Mouse (Mus musculus): ENCODE measurements around the gene Tspan4. TPM values are rescaled to one million over a fixed set of nuclear protein-coding genes. Genes with fewer than 3 reads are reported as not detected.
"Not testable (repeated sequence)": the region's sequence is repeated elsewhere in the genome, so short reads cannot be mapped to it uniquely, and the experiment has no call there.

Tspan4 gene
- total RNA-seq, 2 experiments from 2014 or later = 27.3 to 44.1 TPM

DNA sequence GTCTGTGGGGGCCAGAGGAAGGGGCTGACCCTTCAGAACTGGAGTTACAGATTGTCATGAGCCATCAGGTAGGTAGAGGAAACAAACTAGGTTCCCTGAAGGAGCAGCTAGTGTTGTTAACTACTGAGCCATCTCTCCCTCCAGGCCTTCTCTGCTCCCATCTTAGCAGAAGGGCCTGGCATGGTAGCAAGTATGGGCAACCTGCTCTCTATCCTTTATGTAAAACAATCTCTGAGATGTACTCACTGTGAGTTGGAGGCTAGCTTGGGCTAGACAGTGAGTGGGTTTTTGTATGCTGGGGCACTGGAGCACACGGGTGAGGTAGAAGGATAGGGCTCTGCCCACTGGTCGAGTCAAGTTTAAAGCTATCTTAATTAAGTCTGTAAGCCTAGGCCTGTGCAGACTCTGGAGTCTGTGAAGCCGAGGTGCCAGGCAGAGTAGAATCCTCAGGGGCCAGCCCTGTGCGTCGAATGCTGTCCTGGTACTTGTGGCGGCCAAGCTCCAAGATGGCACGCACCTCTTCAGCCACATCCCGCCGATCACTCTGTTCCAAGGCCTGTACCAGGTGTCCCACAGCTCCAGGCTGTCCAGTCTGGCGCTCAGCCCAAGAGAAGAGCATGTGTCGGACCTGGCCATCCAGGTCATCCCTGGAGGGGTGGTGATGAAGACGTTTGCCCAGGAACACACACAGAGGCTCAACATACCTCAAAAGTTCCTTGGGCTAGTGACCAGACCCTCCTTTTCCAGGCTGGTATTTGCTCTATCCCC, 36.7 kb upstream of the Tspan4 start:
- intact Hi-C loops (cut with DNase I) = no loop called here
- no peak for DNase-seq

DNA sequence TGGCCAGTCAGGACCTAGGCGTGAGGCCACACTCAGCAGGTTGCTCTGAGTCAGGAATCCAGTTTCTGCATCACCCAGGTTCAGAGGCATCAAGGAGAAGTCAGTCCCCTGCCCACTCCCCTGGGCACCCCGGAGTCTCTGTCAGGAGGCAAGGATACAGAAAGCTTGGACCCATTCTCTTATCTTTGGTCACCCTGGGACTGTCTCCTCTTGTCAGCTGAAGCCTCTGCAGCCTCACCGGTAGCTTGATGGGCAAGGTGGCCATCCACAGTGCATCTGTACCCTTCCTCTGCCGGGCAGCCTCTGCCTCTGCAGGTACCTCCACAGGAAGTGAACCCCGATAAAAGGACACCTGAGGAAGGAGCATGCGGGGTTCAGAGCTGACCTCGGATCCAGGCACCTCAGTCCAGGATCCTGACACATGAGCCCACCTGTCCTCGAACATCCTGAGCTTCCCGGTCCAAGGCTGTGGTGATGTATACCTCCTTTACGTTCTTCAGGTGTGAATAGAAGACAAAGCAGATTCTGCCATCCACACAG, 35.8 kb upstream of the Tspan4 start:
- no peak for DNase-seq
- intact Hi-C loops (cut with DNase I) = no loop called here

DNA sequence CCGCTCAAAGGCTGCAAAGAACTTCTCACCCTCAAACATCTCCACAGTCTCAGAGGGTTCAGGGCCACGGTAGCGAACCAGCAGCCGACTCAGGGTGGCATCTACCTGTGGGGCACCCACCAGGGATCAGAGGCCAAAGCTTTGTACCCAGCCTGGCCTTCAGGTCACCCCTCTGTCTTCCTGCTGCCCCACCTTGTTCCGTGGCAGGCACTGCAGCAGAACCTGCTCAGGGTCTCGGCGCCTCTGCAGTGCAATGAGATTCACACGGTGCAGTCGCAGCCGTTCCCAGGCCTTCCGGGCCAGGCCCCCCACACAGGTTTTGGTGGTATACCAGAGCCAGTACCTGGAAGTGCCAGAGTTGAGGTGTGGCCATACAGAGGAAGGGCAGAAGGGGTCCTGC, 35.2 kb upstream of the Tspan4 start:
- no peak for DNase-seq

DNA sequence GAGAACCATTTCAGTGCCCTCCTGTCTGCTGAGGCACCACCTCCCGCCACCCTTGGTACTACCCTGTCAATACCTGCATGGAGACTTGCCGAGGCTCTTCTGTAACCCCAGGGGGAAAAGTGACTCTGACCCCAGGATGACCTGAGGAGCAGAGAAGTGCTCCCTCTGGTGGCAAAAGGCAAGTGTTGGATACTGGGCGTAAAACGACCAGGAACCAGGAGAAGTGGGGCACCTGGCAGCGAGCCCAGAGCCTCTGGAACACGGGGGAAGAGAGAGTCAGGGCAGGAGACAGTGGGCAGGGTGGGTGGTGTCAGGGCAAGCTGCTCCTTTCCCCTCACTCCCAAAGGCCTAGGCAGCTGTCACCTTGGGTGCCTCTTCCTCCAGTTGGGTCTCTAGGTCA, 34.4 kb upstream of the Tspan4 start:
- DNase-seq = peak; percentile 50 to 60
- intact Hi-C loops (cut with DNase I) = no loop called here

More for the DNA sequence above, 35.2 kb upstream of the Tspan4 start:
- intact Hi-C loops (cut with DNase I) = no loop called here

DNA sequence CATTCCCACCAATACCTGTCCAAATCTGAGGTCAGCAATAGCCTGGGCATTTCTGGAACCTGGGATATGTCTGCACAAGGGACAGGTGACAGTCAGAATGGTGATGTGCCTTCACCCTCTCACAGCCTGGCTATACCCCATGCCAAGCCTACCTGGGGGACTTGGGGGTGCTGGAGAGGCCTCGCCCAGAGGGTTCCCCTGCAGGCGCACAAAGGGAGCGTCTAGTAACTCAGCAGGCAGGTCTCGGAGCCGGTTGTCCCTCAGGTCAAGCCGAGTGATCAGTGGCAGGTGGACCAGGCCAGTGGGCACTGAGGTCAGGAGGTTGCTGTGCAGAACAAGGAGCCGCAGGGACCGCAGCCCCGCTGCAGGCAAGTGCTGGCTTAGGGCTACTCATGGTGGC, 33.6 kb upstream of the Tspan4 start:
- no peak for DNase-seq
- intact Hi-C loops (cut with DNase I) = no loop called here

DNA sequence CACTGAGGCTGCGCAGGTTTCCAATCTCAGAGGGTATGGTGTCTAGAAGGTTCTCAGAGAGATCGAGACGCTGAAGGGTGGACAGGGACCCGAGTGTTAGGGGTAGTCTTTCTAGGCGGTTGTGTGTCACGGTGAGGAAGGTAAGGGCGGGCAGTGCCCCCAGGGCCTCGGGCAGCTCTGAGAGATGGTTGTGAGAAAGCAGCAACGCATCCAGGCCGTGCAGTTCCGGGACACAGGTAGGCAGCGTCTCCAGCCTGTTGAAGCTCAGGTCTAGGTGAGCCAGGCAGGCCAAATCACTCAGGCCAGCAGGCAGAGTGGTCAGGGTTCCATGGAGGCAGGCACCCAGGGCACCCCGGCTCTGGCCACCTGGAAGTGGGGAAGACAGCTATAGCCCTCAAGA, 32.8 kb upstream of the Tspan4 start:
- intact Hi-C loops (cut with DNase I) = no loop called here
- DNase-seq = no peak

DNA sequence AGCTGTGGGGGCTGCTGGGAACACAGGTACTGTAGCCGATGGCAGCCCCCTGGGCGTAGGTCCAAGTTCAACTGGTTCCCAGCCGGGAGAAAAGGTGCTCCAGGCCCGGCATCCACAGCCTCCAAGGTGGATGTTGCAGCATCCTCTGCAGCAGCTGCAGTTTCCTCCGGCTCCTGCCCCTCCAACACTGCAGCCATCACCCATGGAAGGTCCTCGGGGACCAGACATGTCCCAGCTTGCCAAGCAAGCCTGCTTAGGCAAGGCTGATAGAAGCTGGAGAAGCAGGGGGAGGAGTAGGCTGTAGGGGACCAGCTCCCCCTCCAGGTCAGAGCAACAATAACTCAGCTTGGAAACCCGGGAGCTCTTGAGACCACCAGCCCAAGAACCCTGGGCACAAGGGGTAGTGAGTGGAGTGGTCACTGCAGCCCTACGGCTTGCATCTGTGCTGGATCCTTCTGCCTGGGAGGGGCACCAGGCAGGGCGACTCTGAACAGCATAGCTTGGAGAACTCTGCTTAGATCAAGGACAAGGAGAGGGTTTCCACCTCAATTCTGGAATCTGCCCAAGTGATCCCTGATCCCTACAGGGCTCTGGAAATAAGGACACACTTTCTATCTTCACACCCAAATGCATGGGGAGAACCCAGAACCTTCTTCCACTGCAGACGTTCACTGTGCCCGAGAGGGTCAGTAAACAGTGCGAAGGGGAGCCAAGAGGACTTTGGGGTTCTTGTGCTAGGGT, 31.8 kb upstream of the Tspan4 start:
- intact Hi-C loops (cut with DNase I) = no loop called here
- DNase-seq = no peak

DNA sequence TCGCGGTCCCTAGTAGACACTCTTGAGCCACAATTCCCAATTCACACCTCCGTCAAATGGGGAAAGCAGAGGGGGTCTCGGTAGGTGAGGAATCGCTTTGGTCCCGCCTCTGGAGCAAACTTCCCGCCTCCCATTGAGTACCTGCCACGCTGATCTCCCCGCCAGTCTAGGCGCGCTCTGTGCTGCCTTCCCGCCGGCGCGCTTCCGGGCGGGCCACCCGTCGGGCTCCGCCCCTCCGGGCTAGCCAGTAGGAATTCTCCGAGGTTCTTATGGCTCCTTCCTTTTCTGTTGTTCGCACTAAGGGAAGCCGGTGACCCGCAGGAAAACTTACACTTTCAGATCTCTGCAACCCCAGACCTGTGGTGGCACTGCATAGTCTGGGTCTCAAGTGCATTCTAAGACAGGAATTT, 31.2 kb upstream of the Tspan4 start, which contains the start of gene Pidd1:
Gene Pidd1, minus strand, starts transcription at position 198 of the 410 bp plus-strand sequence.
- peak; percentile 67 for DNase-seq
- intact Hi-C loops (cut with DNase I) = no loop called here

DNA sequence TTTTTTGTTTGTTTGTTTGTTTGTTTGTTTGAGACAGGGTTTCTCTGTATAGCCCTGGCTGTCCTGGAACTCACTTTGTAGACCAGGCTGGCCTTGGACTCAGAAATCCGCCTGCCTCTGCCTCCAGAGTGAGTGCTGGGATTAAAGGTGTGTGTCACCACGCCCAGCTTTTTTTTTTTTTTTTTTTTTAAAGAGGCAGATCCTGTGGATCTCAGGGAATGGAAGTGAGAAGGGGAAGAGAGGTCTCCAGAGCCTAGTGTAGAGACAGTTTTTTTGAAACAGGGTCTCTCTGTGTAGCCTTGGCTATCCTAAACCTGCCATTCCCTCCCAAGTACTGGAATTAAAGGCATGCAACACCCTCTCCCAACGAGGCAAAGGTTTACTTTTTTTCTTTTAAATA, 28.7 kb upstream of the Tspan4 start:
- DNase-seq; intact Hi-C loops (cut with DNase I): not testable (repeated sequence)

DNA sequence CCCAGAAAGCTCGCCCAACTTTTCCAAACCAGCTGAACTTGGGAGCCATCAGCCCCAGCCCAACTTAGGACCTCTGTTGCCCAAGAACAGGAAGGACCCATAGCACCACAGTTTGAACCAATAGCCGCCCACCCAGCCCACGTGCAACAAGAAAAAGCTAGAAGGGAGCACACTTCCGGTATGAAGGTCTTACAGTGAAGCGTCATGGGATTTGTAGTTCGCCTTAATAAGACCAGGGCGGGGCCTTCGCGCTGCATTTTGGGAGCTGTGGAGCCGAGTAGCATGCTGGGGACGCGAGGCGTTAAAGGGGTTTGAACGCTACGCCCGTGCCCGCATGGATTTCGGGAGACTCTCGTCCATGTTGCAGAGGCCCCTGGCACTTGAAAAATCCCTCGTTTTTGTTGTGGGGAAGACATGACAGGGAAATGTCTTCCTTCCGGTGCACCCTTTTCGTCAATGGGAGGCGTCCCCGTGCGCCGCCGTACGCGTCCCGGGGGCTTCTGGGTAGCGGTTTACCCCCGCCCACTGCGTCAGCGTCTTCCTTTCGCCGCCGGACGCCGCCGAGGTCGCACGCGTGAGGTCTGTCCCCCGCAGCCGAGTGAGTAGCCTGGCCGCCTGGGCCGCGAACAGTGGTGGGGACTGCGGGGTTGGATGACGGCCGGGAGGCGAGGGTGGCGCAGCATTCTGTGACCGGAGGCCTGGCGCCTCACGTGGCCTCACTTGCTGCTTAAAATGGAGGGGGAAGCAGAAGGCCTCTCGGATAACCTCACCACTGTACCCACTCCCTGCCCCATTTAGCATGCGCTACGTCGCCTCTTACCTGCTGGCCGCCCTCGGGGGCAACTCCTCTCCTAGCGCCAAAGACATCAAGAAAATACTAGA, 27.7 kb upstream of the Tspan4 start, which contains the start of gene Rplp2:
Gene Rplp2, plus strand, starts transcription at position 261 of the 882 bp plus-strand sequence.
- DNase-seq = peak; percentile 92 to 97
- intact Hi-C loops (cut with DNase I) = no loop called here

DNA sequence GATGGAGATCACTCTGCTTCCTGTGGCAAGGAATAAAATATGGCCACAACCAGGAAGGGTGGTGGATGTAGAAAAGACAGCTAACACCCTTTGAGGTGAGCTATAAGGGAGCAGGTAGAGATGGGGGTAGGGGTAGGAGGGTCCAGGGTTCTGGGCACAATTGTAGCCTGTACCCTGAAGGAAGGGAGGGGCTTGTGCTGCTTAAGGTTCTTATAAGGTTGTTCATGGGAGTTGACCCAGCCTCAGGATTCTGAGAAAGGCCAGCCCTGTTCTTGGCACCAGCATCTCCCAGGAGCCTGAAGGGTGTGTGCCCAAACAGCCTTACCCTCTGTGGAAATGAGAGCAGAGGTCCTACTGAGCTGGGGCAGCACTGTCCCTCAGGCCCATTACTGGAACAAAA, 23.1 kb upstream of the Tspan4 start:
- DNase-seq = no peak
- intact Hi-C loops (cut with DNase I) = no loop called here

DNA sequence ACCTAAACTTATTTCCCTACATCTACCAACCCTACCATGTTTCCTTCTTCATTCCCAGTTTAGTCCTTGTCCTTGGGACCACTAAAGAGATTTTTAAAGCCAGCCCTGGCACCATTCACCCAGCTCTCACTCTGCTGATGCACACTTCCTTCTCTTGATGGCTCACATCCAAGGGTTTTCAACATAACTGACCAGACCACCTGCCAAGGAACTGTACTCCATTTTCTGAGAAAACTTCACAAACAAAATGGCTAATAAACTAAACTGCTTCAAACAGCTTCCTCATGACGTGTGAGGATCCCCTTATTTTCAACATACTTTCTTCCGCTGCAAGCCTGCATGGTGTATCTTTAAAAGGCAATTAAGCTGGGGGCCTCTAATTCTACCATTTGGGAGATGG, 21.4 kb upstream of the Tspan4 start:
- intact Hi-C loops (cut with DNase I) = no loop called here
- DNase-seq = no peak

DNA sequence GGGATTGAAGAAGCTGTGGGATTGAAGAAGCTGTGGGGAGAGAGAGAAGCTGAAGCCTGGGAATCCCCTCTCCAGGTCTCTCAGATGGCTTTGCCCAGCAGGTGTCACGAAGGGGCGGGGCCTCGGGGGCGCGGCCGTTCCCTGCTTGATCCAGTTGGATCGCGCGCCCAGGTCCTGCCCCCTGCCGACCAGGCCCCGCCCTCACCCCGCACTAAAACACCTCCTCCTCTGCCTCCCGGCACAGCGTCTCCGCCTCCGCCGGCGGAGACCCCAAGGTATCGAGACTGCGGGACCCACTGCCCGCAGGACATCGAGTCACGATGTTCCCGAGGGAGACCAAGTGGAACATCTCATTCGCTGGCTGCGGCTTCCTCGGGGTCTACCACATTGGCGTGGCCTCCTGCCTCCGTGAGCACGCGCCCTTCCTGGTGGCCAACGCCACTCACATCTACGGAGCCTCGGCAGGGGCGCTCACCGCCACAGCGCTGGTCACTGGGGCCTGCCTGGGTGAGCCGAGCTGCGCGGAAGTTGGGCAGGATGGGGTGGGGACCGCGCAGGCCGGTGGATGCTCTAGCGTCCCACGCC, 20.0 kb upstream of the Tspan4 start, which contains the start of gene Pnpla2:
Gene Pnpla2, plus strand, starts transcription at position 232 of the 585 bp plus-strand sequence.
- peak; percentile 94 for DNase-seq
- intact Hi-C loops (cut with DNase I) = loop anchor here (1.0 to 5.0 kb wide), 2 partner anchors 12 to 43 kb away; partner anchors contain the start of genes Cd151 and Gatd1

DNA sequence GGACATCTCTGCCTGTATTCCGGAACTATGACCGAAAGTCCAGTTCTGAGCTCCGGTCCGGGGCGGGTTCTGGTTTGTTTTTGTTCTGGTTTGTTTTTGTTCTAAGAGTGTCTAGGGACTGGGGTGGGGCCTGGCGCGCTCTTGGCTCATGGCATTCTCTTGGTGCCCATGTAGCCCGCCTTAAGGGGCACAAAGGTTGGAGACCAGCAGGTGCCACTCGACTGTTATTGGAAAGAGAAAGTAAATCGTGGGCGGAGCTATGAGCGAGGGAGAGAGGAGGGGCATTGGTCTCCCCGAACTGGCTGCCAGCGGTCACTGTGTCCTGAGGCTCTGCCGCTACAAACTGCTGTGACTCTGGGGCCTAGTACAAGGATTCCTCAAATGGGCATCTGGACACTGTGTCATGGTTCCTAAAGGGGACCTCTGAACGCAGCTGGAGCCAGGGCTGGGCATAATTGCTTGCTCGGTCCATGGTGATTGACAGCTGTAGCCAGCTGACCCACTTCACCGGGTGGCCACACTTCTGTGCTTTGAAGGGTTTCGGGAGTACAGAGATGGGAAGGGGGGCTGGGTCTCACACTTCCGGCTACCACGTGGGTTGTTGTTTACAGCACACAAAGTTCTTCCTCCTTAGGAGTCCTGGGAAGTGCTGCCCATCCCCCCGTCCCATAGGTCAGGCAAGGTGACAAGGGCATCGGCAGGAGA, 19.3 kb upstream of the Tspan4 start:
- intact Hi-C loops (cut with DNase I) = loop anchor here (1.0 to 5.0 kb wide), 2 partner anchors 12 to 43 kb away; partner anchors contain the start of genes Cd151 and Gatd1
- peak; percentile 77 to 87 for DNase-seq

DNA sequence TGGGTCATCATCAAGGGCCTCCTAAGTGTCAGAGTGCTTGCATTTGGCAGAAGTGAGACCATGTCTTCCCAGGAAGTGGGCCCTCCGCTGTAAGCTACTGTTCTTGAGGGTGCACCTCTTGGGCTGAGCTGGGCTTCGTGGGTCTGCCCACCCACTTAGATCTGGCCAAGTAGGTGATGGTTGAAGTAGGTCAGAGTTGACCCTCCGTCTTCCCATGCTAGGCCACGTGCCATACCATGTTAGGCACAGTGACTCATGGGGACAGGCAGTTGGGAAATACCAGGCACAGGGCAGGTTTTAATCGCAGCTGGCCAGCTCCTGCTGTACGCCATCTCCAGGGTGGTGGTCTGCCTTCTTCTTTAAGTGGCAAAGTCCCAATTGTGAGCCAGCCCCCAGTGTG, 18.3 kb upstream of the Tspan4 start:
- DNase-seq = peak; percentile 41 to 63
- intact Hi-C loops (cut with DNase I) = loop anchor here (5.0 kb wide), 1 partner anchor 44 kb away; the partner anchor contains the start of gene Gatd1

DNA sequence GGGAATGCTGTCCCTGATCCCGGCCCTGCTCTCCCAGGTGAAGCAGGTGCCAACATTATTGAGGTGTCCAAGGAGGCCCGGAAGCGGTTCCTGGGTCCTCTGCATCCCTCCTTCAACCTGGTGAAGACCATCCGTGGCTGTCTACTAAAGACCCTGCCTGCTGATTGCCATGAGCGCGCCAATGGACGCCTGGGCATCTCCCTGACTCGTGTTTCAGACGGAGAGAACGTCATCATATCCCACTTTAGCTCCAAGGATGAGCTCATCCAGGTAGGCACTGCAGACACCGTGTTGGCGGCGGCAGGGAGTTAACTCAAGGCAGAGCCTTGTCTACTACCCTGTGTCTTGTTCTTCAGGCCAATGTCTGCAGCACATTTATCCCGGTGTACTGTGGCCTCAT, 17.8 kb upstream of the Tspan4 start:
- intact Hi-C loops (cut with DNase I) = loop anchor here (5.0 kb wide), 1 partner anchor 45 kb away; the partner anchor contains the start of gene Gatd1
- DNase-seq = no peak

DNA sequence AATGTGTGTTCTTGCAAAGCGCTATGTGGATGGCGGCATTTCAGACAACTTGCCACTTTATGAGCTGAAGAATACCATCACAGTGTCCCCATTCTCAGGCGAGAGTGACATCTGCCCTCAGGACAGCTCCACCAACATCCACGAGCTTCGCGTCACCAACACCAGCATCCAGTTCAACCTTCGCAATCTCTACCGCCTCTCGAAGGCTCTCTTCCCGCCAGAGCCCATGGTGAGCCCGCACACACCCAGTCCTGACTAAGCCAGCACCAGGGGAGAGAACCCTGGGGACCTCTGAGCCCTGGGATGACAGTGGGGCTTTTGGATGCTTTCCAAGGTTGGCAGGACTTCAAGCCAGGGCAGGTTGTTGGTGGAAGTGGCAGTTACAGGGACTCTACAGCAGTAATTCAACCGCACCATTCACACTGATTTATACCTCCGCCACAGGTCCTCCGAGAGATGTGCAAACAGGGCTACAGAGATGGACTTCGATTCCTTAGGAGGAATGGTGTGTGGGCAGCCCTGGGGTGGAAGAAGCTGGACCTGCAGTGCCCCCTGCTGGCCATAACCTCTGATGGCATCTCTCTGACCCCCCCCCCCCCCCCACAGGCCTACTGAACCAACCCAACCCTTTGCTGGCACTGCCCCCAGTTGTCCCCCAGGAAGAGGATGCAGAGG, 16.9 kb upstream of the Tspan4 start:
- intact Hi-C loops (cut with DNase I) = loop anchor here (5.0 kb wide), 1 partner anchor 46 kb away; the partner anchor contains the start of gene Gatd1
- DNase-seq = peak; percentile 66 to 71

DNA sequence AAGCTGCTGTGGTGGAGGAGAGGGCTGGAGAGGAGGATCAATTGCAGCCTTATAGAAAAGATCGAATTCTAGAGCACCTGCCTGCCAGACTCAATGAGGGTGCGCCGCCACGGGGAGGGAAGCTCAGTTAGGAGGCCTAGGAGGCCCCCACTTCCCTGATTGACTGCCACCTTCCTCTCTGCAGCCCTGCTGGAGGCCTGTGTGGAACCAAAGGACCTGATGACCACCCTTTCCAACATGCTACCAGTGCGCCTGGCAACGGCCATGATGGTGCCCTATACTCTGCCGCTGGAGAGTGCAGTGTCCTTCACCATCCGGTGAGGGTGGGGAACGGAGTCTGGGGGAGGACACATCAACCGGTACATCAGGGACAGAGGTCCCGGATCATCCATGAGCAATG, 16.4 kb upstream of the Tspan4 start:
- peak in 1 of 2 experiments; percentile 22 for DNase-seq
- intact Hi-C loops (cut with DNase I) = loop anchor here (5.0 kb wide), 1 partner anchor 46 kb away; the partner anchor contains the start of gene Gatd1
